14 mouse cellular contexts compared by ENCODE assay signal in genomic region chr3:53324386-53324785, GRCm38 (mm10).
DNase-seq lines count a peak whose midpoint lies in the region; ATAC-seq and TF ChIP-seq lines count a peak whose summit lies in the region.
"Had no signal": no experiment of that assay in that cellular context is flagged by ENCODE, and none has a peak within 500 bp of the region (broad histone marks: within the 10 kb centered on the region; RNA-seq: fewer than 3 reads in every experiment).

No protein-coding gene starts in this region.

- no peak overlapping the region for H3K4me3 ChIP-seq in hindbrain, embryonic 13.5 days
- H3K4me3 ChIP-seq in hindbrain, embryonic 12.5 days: no peak overlapping the region
- H3K4me3 ChIP-seq in ES-E14 (ENCODE audit: insufficient read depth in 1 of 2, low read depth in 1 of 2, low read length in 2 of 2, poor library complexity in 1 of 2, severe bottlenecking in 1 of 2): no peak overlapping the region
- H3K4me3 ChIP-seq in forebrain, embryonic 14.5 days (ENCODE audit: low read depth, low read length): no peak overlapping the region
- H3K4me3 ChIP-seq in midbrain, postnatal 0 days (ENCODE audit: low read depth, low read length): 0 out of 2 replicates have a peak overlapping the region, but pooled peaks have one; percentile 9
- H3K4me3 ChIP-seq: kidney, embryonic 15.5 days had no signal

- DNase-seq in ES-E14 (ENCODE audit: low read depth, low spot score): no peak
- DNase-seq in forebrain, embryonic 14.5 days (ENCODE audit: low spot score): peak; percentile 58
- DNase-seq in midbrain, postnatal 0 days (ENCODE audit: low spot score): peak; percentile 36
- DNase-seq in gastrocnemius, postnatal 36 days: no peak
- no peak for DNase-seq in testis, postnatal 10 days (ENCODE audit: low spot score)
- DNase-seq: adrenal gland, postnatal 10 days; cerebellum, postnatal 10 days; heart, postnatal 10 days; liver, postnatal 0 days; lung, postnatal 36 days; right cerebral cortex, postnatal 14 days had no signal

- WGBS in hindbrain, embryonic 13.5 days: 49% methylated on average over 13 of the region's 13 CpGs
- WGBS in hindbrain, embryonic 12.5 days: 63% methylated on average over 13 of the region's 13 CpGs
- 64% methylated on average over 13 of the region's 13 CpGs for whole genome bisulfite sequencing in forebrain, embryonic 14.5 days
- WGBS in midbrain, postnatal 0 days: 19% methylated on average over 13 of the region's 13 CpGs

- no peaks in the 10 kb centered on the region for H3K36me3 ChIP-seq in hindbrain, embryonic 13.5 days
- H3K36me3 ChIP-seq in hindbrain, embryonic 12.5 days: no peaks in the 10 kb centered on the region
- H3K36me3 ChIP-seq in ES-E14 (ENCODE audit: control insufficient read depth, insufficient read depth, low read length, poor library complexity, severe bottlenecking): no peaks in the 10 kb centered on the region
- H3K36me3 ChIP-seq in forebrain, embryonic 14.5 days (ENCODE audit: control insufficient read depth, insufficient read depth, low read length): no peaks in the 10 kb centered on the region
- no peaks in the 10 kb centered on the region for H3K36me3 ChIP-seq in midbrain, postnatal 0 days (ENCODE audit: insufficient read depth, low read length)
- H3K36me3 ChIP-seq: kidney, embryonic 15.5 days had no signal

- TF ChIP-seq CTCF in midbrain, postnatal 0 days (IDR thresholded peaks at IDR 0.05): no peak

- ATAC-seq in hindbrain, embryonic 13.5 days (ENCODE audit: low FRiP score): peak; percentile 54; the same call in 1 of the 2 replicates
- no peak for ATAC-seq in hindbrain, embryonic 12.5 days (ENCODE audit: low FRiP score)
- peak; percentile 44; the same call in 1 of the 2 replicates for ATAC-seq in forebrain, embryonic 14.5 days
- peak; percentile 38; the same call in 1 of the 2 replicates for ATAC-seq in midbrain, postnatal 0 days (ENCODE audit: low FRiP score)
- ATAC-seq: liver, postnatal 0 days had no signal

- no peak overlapping the region for H3K27ac ChIP-seq in hindbrain, embryonic 13.5 days
- no peak overlapping the region for H3K27ac ChIP-seq in hindbrain, embryonic 12.5 days
- no peak overlapping the region for H3K27ac ChIP-seq in ES-E14 (ENCODE audit: insufficient read depth, low read depth, low read length, poor library complexity, severe bottlenecking)
- no peak overlapping the region for H3K27ac ChIP-seq in forebrain, embryonic 14.5 days (ENCODE audit: low read depth, low read length)
- H3K27ac ChIP-seq in midbrain, postnatal 0 days (ENCODE audit: low read depth, low read length): no peak overlapping the region
- H3K27ac ChIP-seq: kidney, embryonic 15.5 days had no signal

- no peaks in the 10 kb centered on the region for H3K9me3 ChIP-seq in hindbrain, embryonic 13.5 days
- no peaks in the 10 kb centered on the region for H3K9me3 ChIP-seq in hindbrain, embryonic 12.5 days (replicated peaks)
- H3K9me3 ChIP-seq in ES-E14 (ENCODE audit: control insufficient read depth, insufficient read depth, low read depth, low read length): no peaks in the 10 kb centered on the region
- no peaks in the 10 kb centered on the region for H3K9me3 ChIP-seq in forebrain, embryonic 14.5 days (replicated peaks; ENCODE audit: control insufficient read depth, low read length)
- no peaks in the 10 kb centered on the region for H3K9me3 ChIP-seq in midbrain, postnatal 0 days (ENCODE audit: low read length)
- H3K9me3 ChIP-seq: kidney, embryonic 15.5 days had no signal

- intact Hi-C loops in gastrocnemius, postnatal 36 days (cut with DNase I): no loop called here

- peak overlapping the region; percentile 16; the same call in 1 of the 2 replicates for H3K4me2 ChIP-seq in hindbrain, embryonic 13.5 days
- no peak overlapping the region for H3K4me2 ChIP-seq in hindbrain, embryonic 12.5 days (replicated peaks)
- H3K4me2 ChIP-seq in forebrain, embryonic 14.5 days (ENCODE audit: low read length): 0 out of 2 replicates have a peak overlapping the region, but pooled peaks have one; percentile 9
- H3K4me2 ChIP-seq in midbrain, postnatal 0 days (ENCODE audit: low read depth, low read length, poor library complexity, severe bottlenecking): peak overlapping the region; percentile 37; the same call in 1 of the 2 replicates
- H3K4me2 ChIP-seq: kidney, embryonic 15.5 days had no signal

- peaks cover 26% of the 10 kb centered on the region for H3K4me1 ChIP-seq in hindbrain, embryonic 13.5 days (replicated peaks)
- peaks cover 12% of the 10 kb centered on the region for H3K4me1 ChIP-seq in hindbrain, embryonic 12.5 days
- H3K4me1 ChIP-seq in ES-E14 (ENCODE audit: control insufficient read depth in 2 of 2, insufficient read depth in 2 of 2, low read length in 2 of 2, poor library complexity in 1 of 2): no peaks in the 10 kb centered on the region; a peak in 1 of 4 replicates
- peaks cover 3% of the 10 kb centered on the region for H3K4me1 ChIP-seq in forebrain, embryonic 14.5 days (ENCODE audit: control insufficient read depth, insufficient read depth, low read length)
- H3K4me1 ChIP-seq in midbrain, postnatal 0 days (ENCODE audit: insufficient read depth, low read length): no peaks in the 10 kb centered on the region

- H3K27me3 ChIP-seq in hindbrain, embryonic 13.5 days: no peaks in the 10 kb centered on the region
- H3K27me3 ChIP-seq in hindbrain, embryonic 12.5 days: no peaks in the 10 kb centered on the region
- no peaks in the 10 kb centered on the region for H3K27me3 ChIP-seq in forebrain, embryonic 14.5 days (replicated peaks; ENCODE audit: control insufficient read depth, insufficient read depth, low read length)
- no peaks in the 10 kb centered on the region for H3K27me3 ChIP-seq in midbrain, postnatal 0 days (ENCODE audit: insufficient read depth, low read length)
- H3K27me3 ChIP-seq: kidney, embryonic 15.5 days had no signal

- no peak overlapping the region for H3K9ac ChIP-seq in hindbrain, embryonic 13.5 days
- no peak overlapping the region for H3K9ac ChIP-seq in hindbrain, embryonic 12.5 days
- H3K9ac ChIP-seq in ES-E14 (ENCODE audit: insufficient read depth, low read depth, low read length, poor library complexity, severe bottlenecking): no peak overlapping the region
- H3K9ac ChIP-seq in forebrain, embryonic 14.5 days (ENCODE audit: low read length): no peak overlapping the region
- 0 out of 2 replicates have a peak overlapping the region, but pooled peaks have one; percentile 13 for H3K9ac ChIP-seq in midbrain, postnatal 0 days (replicated peaks; ENCODE audit: low read length, poor library complexity, severe bottlenecking)
- H3K9ac ChIP-seq: kidney, embryonic 15.5 days; liver, postnatal 0 days had no signal

- in situ Hi-C loops in ES-E14 (cut with MboI; ENCODE audit: low sequenced_read_pairs in 2 of 2, unreplicated experiment in 2 of 2): no loop called here

TF ChIP-seq in ES-E14, 5 proteins besides CTCF, POLR2A, EP300 and RAD21:
- no peak for TF ChIP-seq ZNF384 (IDR thresholded peaks at IDR 0.05; ENCODE audit: low read depth, low read length)
- no peak for TF ChIP-seq HCFC1 (IDR thresholded peaks at IDR 0.05; ENCODE audit: borderline replicate concordance, insufficient read depth, low read length)
- no peak for TF ChIP-seq ZC3H11A (IDR thresholded peaks at IDR 0.05; ENCODE audit: borderline replicate concordance, low read depth, low read length)
- TF ChIP-seq MAFK (IDR thresholded peaks at IDR 0.05; ENCODE audit: insufficient read depth, low read depth, low read length): peak; percentile 98
- no peak for TF ChIP-seq CHD2 (IDR thresholded peaks at IDR 0.05; ENCODE audit: low read depth, low read length)

Comparison
In these comparisons a context has a peak if more than half of its experiments do, and no peak if none do; other contexts are left out.
1. DNase-seq: peak in forebrain, embryonic 14.5 days (single experiment) and midbrain, postnatal 0 days (single experiment); none in ES-E14 (single experiment), gastrocnemius, postnatal 36 days (0 of 2) and testis, postnatal 10 days (single experiment).